Mouse (Mus musculus): ENCODE results near the gene Prr3.
"Not testable (repeated sequence)": the region's sequence is repeated elsewhere in the genome, so short reads cannot be mapped to it uniquely, and the experiment has no call there.

Prr3 gene

GRCm38 (mm10) chr17:35939108-35939507, 40.9 kb downstream of the Prr3 start:
- DNase-seq (ENCODE audit: low read depth, low spot score): no peak

- DNase-seq (ENCODE audit: low read depth, low spot score): no peak
Observed at GRCm38 (mm10) chr17:35937700-35938348, 42.2 kb downstream of the Prr3 start.

GRCm38 (mm10) chr17:35935763-35936162, 44.3 kb downstream of the Prr3 start:
- DNase-seq (ENCODE audit: low read depth, low spot score): not testable (repeated sequence)

GRCm38 (mm10) chr17:35932608-35933007, 47.4 kb downstream of the Prr3 start:
- no peak for DNase-seq (ENCODE audit: low read depth, low spot score)

GRCm38 (mm10) chr17:35930627-35931026, 49.4 kb downstream of the Prr3 start:
- no peak for DNase-seq (ENCODE audit: low read depth, low spot score)

GRCm38 (mm10) chr17:35929534-35929933, 50.5 kb downstream of the Prr3 start:
- no peak for DNase-seq (ENCODE audit: low read depth, low spot score)

GRCm38 (mm10) chr17:35927471-35927870, 52.6 kb downstream of the Prr3 start:
- DNase-seq (ENCODE audit: low read depth, low spot score): no peak

GRCm38 (mm10) chr17:35923281-35923680, 56.8 kb downstream of the Prr3 start:
- DNase-seq (ENCODE audit: low read depth, low spot score): no peak

GRCm38 (mm10) chr17:35922566-35922965, 57.5 kb downstream of the Prr3 start:
- DNase-seq (ENCODE audit: low read depth, low spot score): no peak
